In genomic region chr14:32516086-32516485, GRCm38 (mm10) we compare ENCODE assay signal across 1 mouse cellular context.
TF ChIP-seq lines count a peak whose summit lies in the region.

No protein-coding gene starts in this region.

TF ChIP-seq in CH12.LX, 34 proteins besides CTCF, POLR2A, EP300 and RAD21 (continued from another document):
- no peak for TF ChIP-seq KAT2A (IDR thresholded peaks at IDR 0.05; ENCODE audit: insufficient replicate concordance, low read length)
